Mouse (Mus musculus): ENCODE measurements around the gene Clec4g. TPM values are rescaled to one million over a fixed set of nuclear protein-coding genes. Genes with fewer than 3 reads are reported as not detected.

Gene Clec4g
- polyA plus RNA-seq, 1 experiment, result not detected

DNA sequence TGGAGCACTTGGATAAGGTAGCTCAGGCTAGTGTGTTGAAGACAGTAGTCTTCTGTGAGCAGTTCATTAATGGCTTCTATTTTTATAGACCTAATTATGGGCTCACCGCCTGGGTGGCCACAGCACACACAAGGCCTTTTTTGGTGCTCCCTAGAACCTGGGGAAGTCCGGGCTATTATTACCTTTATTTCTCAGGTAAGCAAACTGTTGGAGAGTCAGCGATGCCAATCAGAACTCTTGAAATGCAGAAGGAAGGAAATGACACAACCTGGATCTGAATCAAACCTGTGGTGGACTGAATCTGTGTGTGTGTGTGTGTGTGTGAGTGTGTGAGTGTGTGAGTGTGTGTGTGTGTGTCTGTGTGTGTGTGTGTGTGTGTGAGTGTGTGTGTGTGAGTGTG, 26.3 kb downstream of the Clec4g start, which contains the start of gene Fcer2a:
TSS of gene Fcer2a (minus strand) at position 55 of the 400 bp plus-strand sequence.
- H3K4me3 ChIP-seq, result no peak within 1 kb of the TSS
- H3K27me3 ChIP-seq (ENCODE audit: control insufficient read depth, insufficient read depth, insufficient read length), result no peaks in the 10 kb centered on the region

DNA sequence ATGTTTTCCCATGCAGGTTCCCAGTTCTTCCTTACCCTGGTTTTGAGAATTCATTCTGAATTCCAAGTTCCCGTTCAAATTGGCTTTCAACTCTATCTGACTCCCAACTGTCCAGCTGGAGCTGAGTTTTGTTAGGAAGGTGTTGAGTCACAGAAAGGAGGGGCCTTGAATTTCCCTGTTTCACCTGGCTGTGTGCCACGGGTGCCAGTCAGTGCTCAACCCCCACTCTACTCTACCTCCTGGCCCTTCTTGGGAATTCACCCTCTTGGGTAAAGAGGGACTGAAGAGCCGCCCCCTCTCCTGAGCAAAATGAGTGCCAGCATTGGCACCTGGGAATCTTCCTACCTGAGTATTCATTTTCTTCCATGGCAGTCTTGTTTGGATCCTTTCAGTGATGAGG, 29.7 kb downstream of the Clec4g start:
- Histone ChIP-seq H3K27me3 (ENCODE audit: control insufficient read depth, insufficient read depth, insufficient read length) (no peaks in the 10 kb centered on the region), H3K4me3 (no peak overlapping the region), H3K4me2 (ENCODE audit: low read depth) (no peak overlapping the region), H3ac (ENCODE audit: control insufficient read depth, insufficient read length) (no peak overlapping the region), H3K79me2 (ENCODE audit: control insufficient read depth, insufficient read depth) (no peaks in the 10 kb centered on the region), H3K36me3 (ENCODE audit: control insufficient read depth, insufficient read depth) (no peaks in the 10 kb centered on the region)
- no peak for TF ChIP-seq REST (IDR thresholded peaks at IDR 0.05; ENCODE audit: insufficient read depth, insufficient read length)
- TF ChIP-seq POLR2AphosphoS2 (IDR thresholded peaks at IDR 0.05; ENCODE audit: insufficient read length, low read depth), result no peak
- no peak for TF ChIP-seq SRF (IDR thresholded peaks at IDR 0.05; ENCODE audit: control insufficient read depth, insufficient read length, low read depth)
- TF ChIP-seq E2F4 (IDR thresholded peaks at IDR 0.05; ENCODE audit: insufficient read depth), result no peak
- TF ChIP-seq MAX (IDR thresholded peaks at IDR 0.05; ENCODE audit: low read depth), result no peak
- no peak for TF ChIP-seq MYOD1 (IDR thresholded peaks at IDR 0.05; ENCODE audit: control insufficient read depth in 1 of 3, insufficient read length in 2 of 3, low read depth in 2 of 3)
- no peak for TF ChIP-seq USF1 (IDR thresholded peaks at IDR 0.05; ENCODE audit: low read depth)
- TF ChIP-seq CEBPB (IDR thresholded peaks at IDR 0.05; ENCODE audit: insufficient read depth, poor library complexity, severe bottlenecking), result no peak
- no peak for TF ChIP-seq MYOG (IDR thresholded peaks at IDR 0.05; ENCODE audit: control insufficient read depth in 1 of 3, insufficient read depth in 1 of 3, insufficient read length in 2 of 3, low read depth in 2 of 3)
- no peak for TF ChIP-seq POLR2A (IDR thresholded peaks at IDR 0.05; ENCODE audit: insufficient read length, low read depth)
- no peak for TF ChIP-seq TCF12 (IDR thresholded peaks at IDR 0.05; ENCODE audit: insufficient read depth, poor library complexity, severe bottlenecking)
- no peak for TF ChIP-seq TCF3 (IDR thresholded peaks at IDR 0.05; ENCODE audit: insufficient read length, low read depth)

More for the DNA sequence above, 26.3 kb downstream of the Clec4g start, which contains the start of gene Fcer2a:
- Histone ChIP-seq H3K4me2 (ENCODE audit: low read depth) (no peak within 1 kb of the TSS), H3K79me2 (ENCODE audit: control insufficient read depth, insufficient read depth) (no peaks in the 10 kb centered on the region), H3K36me3 (ENCODE audit: control insufficient read depth, insufficient read depth) (no peaks in the 10 kb centered on the region), H3ac (ENCODE audit: control insufficient read depth, insufficient read length) (no peak within 1 kb of the TSS)
- no peak for TF ChIP-seq REST (IDR thresholded peaks at IDR 0.05; ENCODE audit: insufficient read depth, insufficient read length)
- TF ChIP-seq SRF (IDR thresholded peaks at IDR 0.05; ENCODE audit: control insufficient read depth, insufficient read length, low read depth), result no peak
- TF ChIP-seq MYOD1 (IDR thresholded peaks at IDR 0.05; ENCODE audit: control insufficient read depth in 1 of 3, insufficient read length in 2 of 3, low read depth in 2 of 3), result no peak
- TF ChIP-seq CEBPB (IDR thresholded peaks at IDR 0.05; ENCODE audit: insufficient read depth, poor library complexity, severe bottlenecking), result no peak
- TF ChIP-seq MAX (IDR thresholded peaks at IDR 0.05; ENCODE audit: low read depth), result no peak
- TF ChIP-seq E2F4 (IDR thresholded peaks at IDR 0.05; ENCODE audit: insufficient read depth), result no peak
- no peak for TF ChIP-seq MYOG (IDR thresholded peaks at IDR 0.05; ENCODE audit: control insufficient read depth in 1 of 3, insufficient read depth in 1 of 3, insufficient read length in 2 of 3, low read depth in 2 of 3)
- TF ChIP-seq POLR2A (IDR thresholded peaks at IDR 0.05; ENCODE audit: insufficient read length, low read depth), result no peak
- no peak for TF ChIP-seq POLR2AphosphoS2 (IDR thresholded peaks at IDR 0.05; ENCODE audit: insufficient read length, low read depth)
- no peak for TF ChIP-seq TCF3 (IDR thresholded peaks at IDR 0.05; ENCODE audit: insufficient read length, low read depth)
- no peak for TF ChIP-seq USF1 (IDR thresholded peaks at IDR 0.05; ENCODE audit: low read depth)

DNA sequence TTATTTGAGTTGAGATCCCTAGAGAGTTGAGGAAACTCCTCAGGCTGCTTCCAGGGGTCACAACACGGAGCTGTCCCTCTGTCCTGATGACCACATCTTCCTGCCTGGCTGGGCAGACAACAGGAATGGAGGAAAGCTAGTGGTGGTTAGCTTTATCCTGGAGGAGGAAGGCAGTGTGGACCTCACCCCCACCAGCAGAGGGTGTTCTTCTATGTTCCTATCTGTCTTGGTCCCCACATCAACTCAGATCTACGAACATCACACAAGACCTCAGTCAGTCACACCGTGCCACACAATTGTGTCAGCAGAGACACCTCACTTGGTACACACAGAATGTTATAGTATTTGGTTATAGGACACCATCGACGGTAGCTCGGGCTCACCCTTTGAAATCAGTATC, 32.9 kb downstream of the Clec4g start:
- Histone ChIP-seq H3K79me2 (ENCODE audit: control insufficient read depth, insufficient read depth) (no peaks in the 10 kb centered on the region), H3K4me2 (ENCODE audit: low read depth) (no peak overlapping the region), H3K27me3 (ENCODE audit: control insufficient read depth, insufficient read depth, insufficient read length) (no peaks in the 10 kb centered on the region), H3ac (ENCODE audit: control insufficient read depth, insufficient read length) (no peak overlapping the region), H3K36me3 (ENCODE audit: control insufficient read depth, insufficient read depth) (no peaks in the 10 kb centered on the region), H3K4me3 (no peak overlapping the region)
- TF ChIP-seq POLR2A (IDR thresholded peaks at IDR 0.05; ENCODE audit: insufficient read length, low read depth), result no peak
- TF ChIP-seq MAX (IDR thresholded peaks at IDR 0.05; ENCODE audit: low read depth), result no peak
- no peak for TF ChIP-seq POLR2AphosphoS2 (IDR thresholded peaks at IDR 0.05; ENCODE audit: insufficient read length, low read depth)
- no peak for TF ChIP-seq REST (IDR thresholded peaks at IDR 0.05; ENCODE audit: insufficient read depth, insufficient read length)
- TF ChIP-seq MYOD1 (IDR thresholded peaks at IDR 0.05; ENCODE audit: control insufficient read depth in 1 of 3, insufficient read length in 2 of 3, low read depth in 2 of 3), result no peak
- no peak for TF ChIP-seq CEBPB (IDR thresholded peaks at IDR 0.05; ENCODE audit: insufficient read depth, poor library complexity, severe bottlenecking)
- no peak for TF ChIP-seq TCF3 (IDR thresholded peaks at IDR 0.05; ENCODE audit: insufficient read length, low read depth)
- no peak for TF ChIP-seq USF1 (IDR thresholded peaks at IDR 0.05; ENCODE audit: low read depth)
- TF ChIP-seq MYOG (IDR thresholded peaks at IDR 0.05; ENCODE audit: control insufficient read depth in 1 of 3, insufficient read depth in 1 of 3, insufficient read length in 2 of 3, low read depth in 2 of 3), result no peak
- TF ChIP-seq E2F4 (IDR thresholded peaks at IDR 0.05; ENCODE audit: insufficient read depth), result no peak
- TF ChIP-seq SRF (IDR thresholded peaks at IDR 0.05; ENCODE audit: control insufficient read depth, insufficient read length, low read depth), result no peak
- no peak for TF ChIP-seq TCF12 (IDR thresholded peaks at IDR 0.05; ENCODE audit: insufficient read depth, poor library complexity, severe bottlenecking)

DNA sequence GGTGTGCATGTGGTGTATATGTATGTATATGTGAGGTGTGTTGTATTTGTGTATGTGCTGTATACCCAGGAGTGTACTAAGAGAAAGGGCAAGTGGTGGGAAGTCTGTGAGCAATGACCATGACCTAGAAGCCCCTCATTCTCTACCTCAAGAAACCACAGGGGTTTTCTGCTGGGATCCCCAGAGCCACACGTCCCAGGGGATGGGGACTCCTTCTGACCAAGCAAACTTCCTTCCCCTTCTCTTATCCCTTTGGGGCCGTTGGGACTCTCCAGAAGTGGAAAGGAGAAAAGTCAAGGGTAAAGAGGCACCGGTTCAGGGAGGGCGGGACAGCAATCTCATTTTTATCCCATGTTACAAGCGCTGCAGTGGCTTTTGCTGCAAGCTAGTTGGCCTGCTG, 35.0 kb downstream of the Clec4g start:
- Histone ChIP-seq H3K36me3 (ENCODE audit: control insufficient read depth, insufficient read depth) (peaks cover 5% of the 10 kb centered on the region), H3K79me2 (ENCODE audit: control insufficient read depth, insufficient read depth) (no peaks in the 10 kb centered on the region), H3ac (ENCODE audit: control insufficient read depth, insufficient read length) (no peak overlapping the region), H3K4me2 (ENCODE audit: low read depth) (no peak overlapping the region), H3K4me3 (no peak overlapping the region), H3K27me3 (ENCODE audit: control insufficient read depth, insufficient read depth, insufficient read length) (no peaks in the 10 kb centered on the region)
- TF ChIP-seq SRF (IDR thresholded peaks at IDR 0.05; ENCODE audit: control insufficient read depth, insufficient read length, low read depth) (no peak), POLR2A (IDR thresholded peaks at IDR 0.05; ENCODE audit: insufficient read length, low read depth) (no peak), POLR2AphosphoS2 (IDR thresholded peaks at IDR 0.05; ENCODE audit: insufficient read length, low read depth) (no peak), E2F4 (IDR thresholded peaks at IDR 0.05; ENCODE audit: insufficient read depth) (no peak), CEBPB (IDR thresholded peaks at IDR 0.05; ENCODE audit: insufficient read depth, poor library complexity, severe bottlenecking) (no peak), USF1 (IDR thresholded peaks at IDR 0.05; ENCODE audit: low read depth) (no peak), REST (IDR thresholded peaks at IDR 0.05; ENCODE audit: insufficient read depth, insufficient read length) (no peak), MYOG (IDR thresholded peaks at IDR 0.05; ENCODE audit: control insufficient read depth in 1 of 3, insufficient read depth in 1 of 3, insufficient read length in 2 of 3, low read depth in 2 of 3) (no peak), MYOD1 (IDR thresholded peaks at IDR 0.05; ENCODE audit: control insufficient read depth in 1 of 3, insufficient read length in 2 of 3, low read depth in 2 of 3) (no peak), TCF3 (IDR thresholded peaks at IDR 0.05; ENCODE audit: insufficient read length, low read depth) (no peak), MAX (IDR thresholded peaks at IDR 0.05; ENCODE audit: low read depth) (no peak), TCF12 (IDR thresholded peaks at IDR 0.05; ENCODE audit: insufficient read depth, poor library complexity, severe bottlenecking) (no peak)
